17 mouse cellular contexts compared by ENCODE assay signal in genomic region chr12:51810564-51810963, GRCm38 (mm10). TPM values are rescaled to one million over a fixed set of nuclear protein-coding genes. Genes with fewer than 3 reads are reported as not detected.
DNase-seq lines count a peak whose midpoint lies in the region; TF ChIP-seq lines count a peak whose summit lies in the region.
"Had no signal": no experiment of that assay in that cellular context is flagged by ENCODE, and none has a peak within 500 bp of the region (broad histone marks: within the 10 kb centered on the region; RNA-seq: fewer than 3 reads in every experiment).

No protein-coding gene starts in this region.

- H3K4me3 ChIP-seq in gastrocnemius, adult 2 months: peak overlapping the region; percentile 11
- H3K4me3 ChIP-seq in embryonic fibroblast, embryonic 13.5 days (ENCODE audit: insufficient read depth, low read length): no peak overlapping the region
- H3K4me3 ChIP-seq: embryonic facial prominence, embryonic 10.5 days; embryonic facial prominence, embryonic 12.5 days; erythroblast, embryonic 14.5 days; forebrain, embryonic 10.5 days; forebrain, embryonic 12.5 days had no signal

- TF ChIP-seq POLR2A in embryonic fibroblast, embryonic 13.5 days (IDR thresholded peaks at IDR 0.05; ENCODE audit: low read depth, low read length): no peak

- intact Hi-C loops in gastrocnemius, adult 2 months (cut with DNase I): no loop called here

- no peak for TF ChIP-seq CTCF in gastrocnemius, adult 2 months (IDR thresholded peaks at IDR 0.05)
- no peak for TF ChIP-seq CTCF in embryonic fibroblast, embryonic 13.5 days (IDR thresholded peaks at IDR 0.05; ENCODE audit: borderline replicate concordance, insufficient read depth, low read length)

- DNase-seq in gastrocnemius, adult 2 months: peak; percentile 56
- DNase-seq in gastrocnemius, postnatal 4 days (ENCODE audit: low spot score in 2 of 2): no peak
- DNase-seq in skeletal muscle tissue, adult 2 months (ENCODE audit: low read depth, low spot score): peak; percentile 50
- no peak for DNase-seq in layer of hippocampus, postnatal 36 days
- DNase-seq: adrenal gland, postnatal 10 days; adrenal gland, postnatal 36 days; cerebellum, adult 11-12 months; cerebellum, adult 2 months; cerebellum, adult 9-10 months; cerebellum, postnatal 10 days; cerebellum, postnatal 25 days had no signal

- H3K4me1 ChIP-seq in embryonic fibroblast, embryonic 13.5 days (ENCODE audit: control insufficient read depth, insufficient read depth, low read length): peaks cover 9% of the 10 kb centered on the region
- H3K4me1 ChIP-seq: embryonic facial prominence, embryonic 10.5 days; embryonic facial prominence, embryonic 12.5 days; forebrain, embryonic 10.5 days; forebrain, embryonic 12.5 days had no signal

- peak overlapping the region; percentile 83 for H3K27ac ChIP-seq in gastrocnemius, adult 2 months
- peak overlapping the region; percentile 40; the same call in 1 of the 2 replicates for H3K27ac ChIP-seq in embryonic fibroblast, embryonic 13.5 days (ENCODE audit: insufficient read depth, low read length)
- H3K27ac ChIP-seq: embryonic facial prominence, embryonic 10.5 days; embryonic facial prominence, embryonic 12.5 days; forebrain, embryonic 10.5 days; forebrain, embryonic 12.5 days had no signal

RNA-seq across cellular contexts. Expression of gene Hectd1, which starts 18.8 kb away (rescaled TPM):
- total RNA-seq in gastrocnemius, adult 2 months (2021): 100 to 1,000 TPM in 1 of 2 experiments, 10 to 100 TPM in 1; 98.6 to 100 TPM
- 100 to 1,000 TPM in 1 of 2 experiments, 10 to 100 TPM in 1; 91.2 to 104 TPM for total RNA-seq in gastrocnemius, postnatal 4 days (2021)
- polyA plus RNA-seq in embryonic fibroblast, embryonic 13.5 days (2011; ENCODE audit: insufficient read length, low read depth, missing spikeins): 92.4 and 93.5 TPM in 2 replicates
- 10 to 100 TPM; 84.0 to 85.7 TPM for total RNA-seq in layer of hippocampus, postnatal 36 days (2021)

Comparison
In these comparisons a context has a peak if more than half of its experiments do, and no peak if none do; other contexts are left out.
1. DNase-seq: peak in gastrocnemius, adult 2 months (single experiment) and skeletal muscle tissue, adult 2 months (single experiment); none in gastrocnemius, postnatal 4 days (0 of 2) and layer of hippocampus, postnatal 36 days (0 of 2).